Mouse (Mus musculus) neural tube, embryonic 11.5 days (tissue): ENCODE data around the gene Dnaaf2. TPM values are rescaled to one million over a fixed set of nuclear protein-coding genes. Genes with fewer than 3 reads are reported as not detected.

Experiments used
- ATAC-seq: fragments of 200-750 bp; cut with Nextera tagmentation; 2 replicates; pipeline ENCODE4 v1.8.0; 2017; ENCODE audit warnings: moderate number of reproducible peaks, mild to moderate bottlenecking, moderate TSS enrichment, moderate library complexity; ENCODE audit not compliant: insufficient read depth, low FRiP score, low TSS enrichment
- DNase-seq: peaks from one replicate; pipeline ENCODE4 v3.0.0-alpha.2; 2015; ENCODE audit warnings: low spot score
- H3K27ac ChIP-seq: fragments of 300-500 bp; sonication (generic); 2 replicates; pipeline ENCODE4 v1.5.1; 2014; ENCODE audit warnings: low read depth, mild to moderate bottlenecking, low read length
- H3K27me3 ChIP-seq: fragments of 300-500 bp; sonication (generic); 2 replicates; pipeline ENCODE4 v1.6.1; 2014; ENCODE audit warnings: mild to moderate bottlenecking, low read length, mixed read lengths; ENCODE audit not compliant: control insufficient read depth, insufficient read depth
- H3K36me3 ChIP-seq: fragments of 300-500 bp; sonication (generic); 2 replicates; pipeline ENCODE4 v1.6.1; 2014; ENCODE audit warnings: mild to moderate bottlenecking, low read length, moderate library complexity, mixed read lengths; ENCODE audit not compliant: control insufficient read depth, insufficient read depth
- H3K4me1 ChIP-seq: fragments of 300-500 bp; sonication (generic); 2 replicates; pipeline ENCODE4 v1.6.1; 2014; ENCODE audit warnings: low read length, mixed read lengths; ENCODE audit not compliant: control insufficient read depth, insufficient read depth
- H3K4me2 ChIP-seq: fragments of 300-500 bp; sonication (generic); 2 replicates; pipeline ENCODE4 v1.6.1; 2014; ENCODE audit warnings: low read depth, mild to moderate bottlenecking, moderate library complexity
- H3K4me3 ChIP-seq: fragments of 300-500 bp; sonication (generic); 2 replicates; pipeline ENCODE4 v1.5.1; 2014; ENCODE audit warnings: low read depth, low read length
- H3K9ac ChIP-seq: fragments of 300-500 bp; sonication (generic); 2 replicates; pipeline ENCODE4 v1.6.1; 2014; ENCODE audit warnings: mild to moderate bottlenecking, low read length
- H3K9me3 ChIP-seq: fragments of 300-500 bp; sonication (generic); 2 replicates; pipeline ENCODE4 v1.6.1; 2016; ENCODE audit warnings: low read length; ENCODE audit not compliant: control insufficient read depth
- WGBS: fragments of 180-500 bp; shearing (Covaris S2); extraction: QIAGEN DNeasy Blood & Tissue Kit; methylation state at CpG from one replicate; pipeline ENCODE4 v1.1.7; 2014; 5-methylcytosine and 5-hydroxymethylcytosine counted together
- polyA plus RNA-seq: library from polyadenylated mRNA; unstranded; fragments of >200 nt; fragmentation: Nextera tagmentation; extraction: Ambion mirVana; gene quantifications from 2 replicates; pipeline ENCODE4 v1.2.1, GENCODE M21; 2014

Dnaaf2 gene
- polyA plus RNA-seq = 9.7 and 11.4 TPM in 2 replicates

DNA sequence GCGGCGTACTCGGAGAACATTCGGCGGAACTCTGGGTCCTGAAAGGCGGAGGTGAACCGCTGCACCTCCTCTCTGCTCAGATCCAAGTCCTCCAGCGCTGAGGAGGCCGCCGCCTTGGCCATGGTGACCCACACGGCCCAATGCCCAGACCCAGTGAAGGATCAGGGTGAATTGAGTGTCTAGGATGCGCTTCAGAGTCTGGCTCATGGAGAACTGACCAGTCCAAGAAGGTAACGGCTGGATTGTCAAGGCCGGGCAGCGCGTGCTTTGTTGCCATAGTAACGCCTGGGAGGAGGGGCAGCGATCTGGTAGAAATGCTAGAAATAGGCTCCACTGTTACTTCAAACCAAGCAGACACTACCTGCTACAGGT, at the start of gene Dnaaf2:
Gene Dnaaf2 (minus strand): TSS at position 266 of the 372 bp plus-strand sequence.
- peak within 1 kb of the TSS; percentile 83 for H3K27ac ChIP-seq
- no peaks in the 10 kb centered on the region for H3K27me3 ChIP-seq
- H3K9ac ChIP-seq = peak within 1 kb of the TSS; percentile 83
- H3K4me1 ChIP-seq = peaks cover 12% of the 10 kb centered on the region
- no peaks in the 10 kb centered on the region; the same call in 1 of the 2 replicates for H3K36me3 ChIP-seq
- ATAC-seq = peak; percentile 56
- peak within 1 kb of the TSS; percentile 97 for H3K4me2 ChIP-seq
- 0% methylated on average over 18 of the region's 18 CpGs for WGBS
- peak within 1 kb of the TSS; percentile 94 for H3K4me3 ChIP-seq
- no peaks in the 10 kb centered on the region for H3K9me3 ChIP-seq
- peak; percentile 78 for DNase-seq

DNA sequence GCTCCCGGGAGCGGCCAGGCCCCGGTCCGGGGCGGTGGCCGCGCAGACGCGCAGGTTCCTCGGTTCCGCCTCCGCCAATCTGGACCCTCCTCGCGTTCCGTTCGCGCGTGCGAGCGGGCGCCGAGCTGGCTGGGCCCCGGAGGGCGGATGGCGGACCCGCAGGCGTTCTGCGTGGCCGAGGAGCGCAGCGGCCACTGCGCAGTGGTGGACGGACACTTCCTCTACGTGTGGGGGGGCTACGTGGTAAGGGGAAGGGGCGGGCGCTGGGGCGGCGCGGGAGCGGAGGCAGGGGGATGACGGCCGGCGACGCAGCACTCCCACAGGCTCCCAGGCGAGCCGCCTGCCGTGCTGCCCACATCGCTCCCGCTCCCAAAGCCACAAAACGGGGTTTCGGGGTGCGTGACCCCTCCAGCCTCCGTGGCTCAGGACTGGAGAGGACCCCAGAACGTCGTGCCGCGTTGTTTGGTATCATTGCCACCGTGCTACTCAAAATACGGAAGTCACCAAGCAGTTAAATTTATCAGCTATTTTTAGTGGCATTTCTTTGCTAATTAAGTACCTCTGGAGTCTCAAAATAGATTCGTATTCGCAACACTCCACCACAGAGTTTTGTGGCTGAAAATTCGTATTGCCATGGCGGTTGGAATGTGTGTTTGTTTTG, 43.7 kb upstream of the Dnaaf2 start:
- WGBS = under 1% methylated on average over 54 of the region's 64 CpGs
- peak overlapping the region; percentile 68 for H3K27ac ChIP-seq
- H3K4me2 ChIP-seq = peak overlapping the region; percentile 62
- H3K9ac ChIP-seq = peak overlapping the region; percentile 92
- H3K36me3 ChIP-seq = no peaks in the 10 kb centered on the region
- H3K27me3 ChIP-seq = no peaks in the 10 kb centered on the region
- peak overlapping the region; percentile 68 for H3K4me3 ChIP-seq
- peaks cover 3% of the 10 kb centered on the region; the same call in 1 of the 2 replicates for H3K4me1 ChIP-seq
- ATAC-seq (peak; percentile 92), DNase-seq (peak; percentile 82)
- H3K9me3 ChIP-seq = no peaks in the 10 kb centered on the region

DNA sequence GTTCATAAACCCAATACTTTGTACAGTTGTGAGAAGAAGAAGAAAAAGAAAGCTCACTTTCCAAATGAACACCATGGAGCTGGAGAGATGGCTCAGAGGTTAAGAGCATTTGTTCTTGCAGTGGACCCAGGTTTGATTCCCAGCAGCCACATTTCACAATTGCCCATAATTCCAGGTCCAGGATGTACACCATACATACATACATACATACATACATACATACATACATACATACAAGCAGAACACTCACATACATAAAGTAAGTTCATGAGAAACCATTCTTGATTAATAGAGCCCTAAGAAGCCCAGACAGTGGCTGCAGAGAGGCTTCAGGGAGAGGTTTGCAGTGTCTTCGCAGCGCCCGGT, 43.2 kb upstream of the Dnaaf2 start:
- Histone ChIP-seq H3K27ac (peak overlapping the region; percentile 68), H3K9me3 (no peaks in the 10 kb centered on the region), H3K4me1 (peaks cover 3% of the 10 kb centered on the region; the same call in 1 of the 2 replicates), H3K4me2 (peak overlapping the region; percentile 62), H3K27me3 (no peaks in the 10 kb centered on the region), H3K4me3 (peak overlapping the region; percentile 68), H3K36me3 (no peaks in the 10 kb centered on the region), H3K9ac (peak overlapping the region; percentile 92)
- ATAC-seq (no peak), DNase-seq (no peak)
- 0% methylated on average over 3 of the region's 3 CpGs for whole genome bisulfite sequencing

DNA sequence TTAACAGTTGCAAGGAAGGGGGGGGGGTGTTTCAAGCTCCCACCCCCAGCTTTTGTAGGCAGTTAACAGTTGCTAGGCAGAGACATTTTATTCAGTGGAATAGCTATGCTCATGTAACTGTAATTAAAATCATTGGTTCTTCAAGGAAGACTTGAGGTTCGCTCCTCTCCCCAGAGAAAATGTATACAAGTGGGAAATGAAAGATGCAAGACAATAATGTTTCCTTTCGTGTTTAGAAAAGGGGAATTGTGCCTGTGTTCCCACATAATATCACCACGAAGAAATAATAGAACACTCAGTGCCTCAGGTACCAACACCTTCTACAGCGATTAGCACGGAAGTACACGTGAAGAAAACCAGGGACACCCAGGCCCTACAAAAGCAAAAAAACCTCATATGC, 42.6 kb upstream of the Dnaaf2 start, which contains the start of gene Klhdc1:
Gene Klhdc1 (plus strand): TSS at position 301 of the 400 bp plus-strand sequence.
- H3K27me3 ChIP-seq = no peaks in the 10 kb centered on the region
- peaks cover 3% of the 10 kb centered on the region; the same call in 1 of the 2 replicates for H3K4me1 ChIP-seq
- no peaks in the 10 kb centered on the region for H3K9me3 ChIP-seq
- H3K4me2 ChIP-seq = peak within 1 kb of the TSS; percentile 62
- peak within 1 kb of the TSS; percentile 68 for H3K4me3 ChIP-seq
- ATAC-seq (no peak), DNase-seq (no peak)
- H3K27ac ChIP-seq = peak within 1 kb of the TSS; percentile 68
- H3K9ac ChIP-seq = peak within 1 kb of the TSS; percentile 92
- no peaks in the 10 kb centered on the region for H3K36me3 ChIP-seq
- 64% methylated on average over 6 of the region's 6 CpGs for WGBS

DNA sequence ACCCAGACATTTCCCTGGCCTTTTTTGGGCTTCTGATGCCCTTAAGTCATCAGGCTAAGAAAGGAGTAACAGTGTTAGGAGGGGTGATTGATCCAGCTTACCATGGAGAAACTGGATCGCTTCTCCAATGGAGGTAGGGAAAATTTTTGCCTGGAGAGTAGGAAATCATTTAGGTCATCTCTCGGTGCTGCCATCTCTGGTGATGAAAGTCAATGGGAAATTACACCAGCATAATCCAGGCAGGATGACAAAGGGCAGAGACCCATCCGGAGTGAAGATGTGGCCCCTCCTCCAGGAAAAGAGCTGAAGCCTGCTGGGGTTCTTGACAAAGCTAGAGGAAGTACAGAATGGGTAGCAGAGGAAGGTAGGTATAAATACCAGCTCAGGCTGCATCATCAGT, 40.1 kb upstream of the Dnaaf2 start:
- H3K36me3 ChIP-seq = no peaks in the 10 kb centered on the region
- no peaks in the 10 kb centered on the region for H3K9me3 ChIP-seq
- H3K4me2 ChIP-seq = no peak overlapping the region
- H3K27me3 ChIP-seq = no peaks in the 10 kb centered on the region
- no peak overlapping the region for H3K27ac ChIP-seq
- WGBS = 49% methylated on average over 3 of the region's 3 CpGs
- DNase-seq = no peak
- H3K4me3 ChIP-seq = no peak overlapping the region
- ATAC-seq = no peak
- H3K4me1 ChIP-seq = peaks cover 3% of the 10 kb centered on the region; the same call in 1 of the 2 replicates
- H3K9ac ChIP-seq = no peak overlapping the region

DNA sequence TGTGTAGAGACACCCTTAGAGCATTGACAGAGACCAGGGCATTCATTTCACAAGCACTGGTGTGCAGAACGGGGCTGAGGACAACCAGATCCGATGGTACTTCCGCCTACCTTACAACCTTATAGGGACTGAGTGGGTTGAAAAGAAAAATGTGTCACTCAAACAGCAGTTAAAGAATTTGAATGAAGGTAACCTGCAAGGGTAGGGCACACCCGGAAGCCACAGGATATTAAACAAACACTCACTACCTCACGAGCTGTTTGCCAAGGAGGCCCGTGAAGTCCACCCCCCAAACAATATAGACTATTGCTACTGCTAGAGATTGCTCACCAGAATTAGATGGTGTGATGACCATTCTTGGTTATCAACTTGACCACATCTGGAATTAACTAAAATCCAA, 37.6 kb upstream of the Dnaaf2 start:
- Histone ChIP-seq H3K27me3 (no peaks in the 10 kb centered on the region), H3K36me3 (no peaks in the 10 kb centered on the region), H3K27ac (no peak overlapping the region), H3K4me2 (no peak overlapping the region), H3K9ac (no peak overlapping the region), H3K4me3 (no peak overlapping the region), H3K4me1 (no peaks in the 10 kb centered on the region), H3K9me3 (no peaks in the 10 kb centered on the region)
- ATAC-seq (no peak), DNase-seq (no peak)
- 93% methylated on average over 6 of the region's 6 CpGs for WGBS

DNA sequence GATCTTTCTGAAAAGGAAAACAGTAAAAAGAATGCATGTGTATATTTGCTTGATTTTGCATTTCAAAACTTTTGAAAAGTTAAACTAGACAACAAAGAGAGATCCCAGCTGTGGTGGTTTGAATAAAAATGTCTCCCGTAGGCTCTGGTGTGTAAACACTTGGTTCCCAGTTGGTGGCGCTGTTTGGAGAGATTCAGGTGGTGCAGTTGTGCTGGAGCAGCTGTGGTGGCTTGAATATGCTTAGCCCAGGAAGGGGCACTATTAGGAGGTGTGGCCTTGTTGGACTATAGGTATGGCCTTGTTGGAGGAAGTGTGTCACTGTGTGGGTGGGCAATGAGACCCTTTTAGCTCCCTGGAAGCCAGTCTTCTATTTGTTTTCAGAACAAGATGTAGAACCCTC, 31.0 kb upstream of the Dnaaf2 start:
- no peak overlapping the region for H3K4me2 ChIP-seq
- peaks cover 5% of the 10 kb centered on the region; the same call in 1 of the 2 replicates for H3K4me1 ChIP-seq
- no peak for DNase-seq
- no peak overlapping the region for H3K27ac ChIP-seq
- 82% methylated on average over 2 of the region's 2 CpGs for WGBS
- H3K9ac ChIP-seq = no peak overlapping the region
- H3K4me3 ChIP-seq = no peak overlapping the region
- H3K36me3 ChIP-seq = no peaks in the 10 kb centered on the region
- no peaks in the 10 kb centered on the region for H3K27me3 ChIP-seq
- ATAC-seq = no peak
- H3K9me3 ChIP-seq = no peaks in the 10 kb centered on the region

DNA sequence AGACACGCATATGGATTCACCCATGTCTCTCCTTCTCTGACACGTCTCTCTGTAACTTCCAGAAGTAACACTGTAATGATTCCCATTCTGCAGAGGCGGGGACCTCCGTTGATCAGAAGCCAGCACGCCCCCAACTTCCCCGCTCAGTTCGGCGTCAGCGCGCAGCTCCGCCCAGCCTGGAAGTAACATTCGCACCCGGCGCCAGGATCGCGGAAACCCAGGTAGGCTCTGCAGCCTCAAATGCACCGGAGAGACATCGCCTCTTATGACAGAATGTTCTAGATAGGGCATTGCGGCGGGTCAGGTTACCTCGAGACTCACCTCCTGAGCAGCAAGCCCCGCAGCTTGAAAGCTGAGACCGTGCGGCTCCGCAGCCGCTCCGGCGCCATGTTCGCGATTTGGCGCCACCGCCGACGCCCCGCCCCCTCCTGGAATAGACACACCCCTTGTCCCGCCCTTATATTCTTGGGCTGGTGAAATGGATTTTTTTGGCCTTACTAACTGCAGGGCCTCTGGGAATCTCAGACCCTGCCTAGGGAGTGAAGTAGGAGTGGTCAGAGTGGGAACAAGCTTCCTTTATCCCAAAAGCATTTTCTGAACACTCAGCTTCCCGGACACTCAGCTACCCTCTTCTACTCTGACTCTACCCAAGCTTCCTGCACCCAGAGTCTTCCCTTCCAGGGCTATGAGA, 29.7 kb upstream of the Dnaaf2 start, which contains the start of gene Pole2:
Gene Pole2 (minus strand): TSS at position 420 of the 691 bp plus-strand sequence.
- peak; percentile 89 for DNase-seq
- 1% methylated on average over 36 of the region's 37 CpGs for WGBS
- 0 out of 2 replicates have a peak within 1 kb of the TSS, but pooled peaks have one; percentile 53 for H3K27ac ChIP-seq

More for the DNA sequence above, 29.7 kb upstream of the Dnaaf2 start, which contains the start of gene Pole2:
- Histone ChIP-seq H3K9ac (peak within 1 kb of the TSS; percentile 66), H3K4me3 (peak within 1 kb of the TSS; percentile 61), H3K9me3 (no peaks in the 10 kb centered on the region), H3K4me2 (peak within 1 kb of the TSS; percentile 51), H3K27me3 (no peaks in the 10 kb centered on the region), H3K36me3 (no peaks in the 10 kb centered on the region), H3K4me1 (peaks cover 5% of the 10 kb centered on the region; the same call in 1 of the 2 replicates)
- peak; percentile 95 for ATAC-seq
